Mouse (Mus musculus) hindlimb bud, embryonic 11.5 days (tissue): ENCODE measurements at regions not wholly inside any gene's neighbourhood (a gene's known extent, or its start where the extent isn't known, plus 50 kb on each side); places are given as distances from the start of the nearest gene placed in this dataset.
A peak's percentile ranks its signal among the peaks of the same experiment; 100 is the strongest.
"Not testable (repeated sequence)": the region's sequence is repeated elsewhere in the genome, so short reads cannot be mapped to it uniquely, and the experiment has no call there.

Source experiments
- DNase-seq: peaks from one replicate; pipeline ENCODE4 v3.0.0-alpha.2; 2012; ENCODE audit warnings: low read depth, low spot score; ENCODE audit errors: extremely low spot score

DNA sequence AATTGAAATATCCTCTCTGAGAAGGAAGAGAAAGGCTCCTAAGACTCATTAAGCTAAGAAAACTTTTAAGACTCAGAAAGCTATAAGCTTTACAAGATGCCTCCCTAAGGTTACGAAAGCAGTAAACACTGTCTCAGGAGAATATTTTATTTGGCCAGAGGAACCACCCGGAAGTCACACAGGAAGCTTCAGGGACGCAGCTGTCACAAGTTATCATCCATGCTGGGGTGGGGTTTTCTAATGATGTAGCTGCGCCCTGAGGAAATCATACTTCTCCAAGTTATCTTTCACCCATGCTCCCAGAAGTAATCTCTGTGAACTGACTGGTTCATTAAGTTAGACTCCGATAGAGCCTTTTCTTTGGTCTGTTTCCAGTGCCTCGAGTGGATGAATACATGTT is 102.0 kb upstream of the Fam78b start:
- DNase-seq = no peak

GRCm38 (mm10) chr1:166900028-166900427 is 101.2 kb upstream of the Fam78b start:
- no peak for DNase-seq

DNA sequence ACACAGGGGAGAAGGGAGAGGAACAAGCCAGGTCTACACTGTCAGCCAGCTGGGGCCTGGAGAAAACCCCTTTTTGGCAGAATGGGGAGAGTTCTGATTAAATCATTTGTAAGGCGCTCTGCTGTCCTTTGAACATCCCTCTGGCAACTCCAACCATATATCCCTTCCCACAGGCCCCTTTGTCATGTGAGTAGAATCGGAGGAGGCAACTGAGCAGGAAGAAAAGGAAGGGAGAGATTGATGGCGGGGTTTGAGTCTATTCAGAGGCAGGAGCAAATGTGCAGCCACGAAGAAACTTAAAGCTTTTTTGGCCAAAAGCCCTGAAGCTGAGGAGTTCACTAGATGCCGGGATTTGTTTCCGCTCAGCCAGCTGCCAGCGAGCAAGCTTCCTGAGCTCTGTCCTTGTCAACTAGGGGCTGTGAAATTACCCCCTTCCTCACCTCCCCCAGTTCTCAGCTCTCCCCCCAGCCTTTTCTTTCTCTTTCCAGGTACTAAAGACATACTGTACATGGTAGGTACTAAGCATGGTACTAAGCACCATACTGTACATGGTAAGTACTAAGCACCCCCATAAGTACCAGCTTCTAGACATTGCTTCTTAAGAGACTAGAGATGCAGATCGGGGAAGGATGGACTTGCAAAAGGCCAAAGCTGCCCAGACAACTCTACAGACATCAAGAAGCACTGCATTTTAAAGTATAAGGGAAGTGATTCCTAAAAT is 100.6 kb upstream of the Fam78b start:
- no peak for DNase-seq

GRCm38 (mm10) chr1:166901574-166901973 is 99.6 kb upstream of the Fam78b start:
- no peak for DNase-seq

DNA sequence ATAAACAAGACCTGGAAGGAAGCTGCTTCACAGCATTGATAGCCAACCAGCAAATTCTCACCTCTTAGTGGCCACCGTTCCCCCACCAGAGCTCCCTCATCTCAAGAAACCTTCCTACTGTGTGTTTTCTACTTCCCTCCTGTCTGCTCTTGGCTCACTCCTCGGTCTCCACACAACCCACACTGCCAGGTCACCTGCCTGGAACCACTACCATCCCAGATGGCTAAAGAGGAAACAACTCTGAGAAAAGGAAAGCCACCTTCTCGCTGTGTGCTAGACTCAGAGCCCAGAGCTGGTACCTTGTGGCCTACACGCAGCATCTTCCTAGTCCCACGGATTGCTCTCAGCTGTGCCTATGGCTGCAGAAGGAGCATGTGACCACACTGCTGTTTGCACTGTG is 97.8 kb upstream of the Fam78b start:
- DNase-seq = no peak

DNA sequence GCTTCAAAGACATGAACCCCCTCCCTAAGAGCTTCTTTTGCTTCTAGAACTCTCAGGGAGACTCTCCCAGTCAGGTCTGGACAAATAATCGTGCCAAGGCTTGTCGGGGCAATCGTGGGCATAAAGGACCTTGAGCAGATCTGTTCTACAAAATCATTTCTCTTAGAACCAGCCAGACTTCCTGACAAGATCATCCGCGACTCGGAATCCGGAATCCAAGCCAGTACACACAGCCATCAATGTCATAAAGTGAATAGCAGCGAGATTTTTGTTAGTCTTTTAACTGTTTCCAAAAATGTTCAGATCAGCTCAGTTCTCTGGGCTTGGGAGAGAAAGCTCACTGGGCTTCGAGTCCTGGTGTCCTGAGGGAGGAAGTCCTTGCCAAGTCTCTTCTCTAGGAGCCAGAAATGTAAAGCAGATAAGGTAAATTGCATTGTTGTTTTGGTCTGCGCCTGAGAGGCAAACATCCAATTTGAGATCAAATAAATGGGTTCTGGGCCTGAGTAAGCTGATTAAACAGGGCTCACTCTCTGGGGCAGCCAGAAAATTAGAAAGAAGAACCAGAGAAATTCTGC is 92.9 kb upstream of the Fam78b start:
- DNase-seq = no peak

DNA sequence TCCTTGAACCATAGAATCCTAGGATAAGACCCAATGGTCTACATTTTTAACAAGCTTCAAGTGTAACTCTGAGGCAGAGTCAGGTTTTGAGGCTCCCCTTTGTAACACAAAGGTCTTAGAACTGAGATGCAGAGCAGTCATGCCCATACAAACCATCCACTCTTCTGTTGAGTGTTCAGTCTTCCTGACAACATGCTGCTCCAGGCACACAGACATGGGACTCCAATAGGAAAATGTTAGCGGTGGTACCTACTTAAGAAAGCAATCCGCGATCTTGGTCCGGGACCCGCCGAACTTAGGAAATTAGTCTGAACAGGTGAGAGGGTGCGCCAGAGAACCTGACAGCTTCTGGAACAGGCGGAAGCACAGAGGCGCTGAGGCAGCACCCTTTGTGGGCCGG is 89.0 kb upstream of the Fam78b start:
- DNase-seq = not testable (repeated sequence)

DNA sequence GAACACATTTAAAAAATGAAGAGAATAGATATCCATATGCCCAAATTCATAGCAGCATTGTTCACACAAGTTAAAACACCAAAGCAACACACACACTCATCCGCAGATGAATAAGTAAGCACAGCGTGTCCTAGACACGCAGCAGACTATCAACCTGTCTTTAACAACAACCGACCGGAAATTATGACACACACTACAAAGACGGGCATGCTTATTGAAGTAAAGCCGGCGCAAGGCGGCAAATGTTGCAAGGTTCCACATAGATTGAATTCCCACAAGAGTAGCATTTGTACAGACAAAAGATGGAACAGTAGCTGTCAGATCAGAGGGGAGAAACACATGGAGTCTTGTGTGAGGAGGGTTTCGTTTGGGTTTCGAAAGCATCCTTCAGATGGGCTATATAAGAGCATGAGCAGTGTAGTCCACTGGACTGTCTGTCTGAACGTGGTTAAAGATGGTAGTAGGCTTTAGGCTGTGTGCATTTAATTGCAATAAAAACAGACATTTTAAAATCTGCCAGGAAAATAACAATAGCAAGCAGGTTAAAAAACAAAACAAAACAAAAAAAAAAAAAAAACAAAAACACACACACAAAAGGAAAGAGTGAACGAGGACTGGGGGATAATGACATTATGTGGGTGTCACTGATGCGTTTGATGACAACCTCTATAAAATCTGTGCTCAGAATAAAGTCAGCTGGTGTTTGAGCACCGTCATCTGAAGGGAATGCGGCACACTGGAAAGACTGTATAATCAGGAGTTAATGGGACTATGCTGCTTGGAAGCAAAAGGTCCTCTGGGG is 78.1 kb upstream of the Fam78b start:
- DNase-seq = no peak

- no peak for DNase-seq
Observed at GRCm38 (mm10) chr1:166923713-166923975, 77.6 kb upstream of the Fam78b start.

DNA sequence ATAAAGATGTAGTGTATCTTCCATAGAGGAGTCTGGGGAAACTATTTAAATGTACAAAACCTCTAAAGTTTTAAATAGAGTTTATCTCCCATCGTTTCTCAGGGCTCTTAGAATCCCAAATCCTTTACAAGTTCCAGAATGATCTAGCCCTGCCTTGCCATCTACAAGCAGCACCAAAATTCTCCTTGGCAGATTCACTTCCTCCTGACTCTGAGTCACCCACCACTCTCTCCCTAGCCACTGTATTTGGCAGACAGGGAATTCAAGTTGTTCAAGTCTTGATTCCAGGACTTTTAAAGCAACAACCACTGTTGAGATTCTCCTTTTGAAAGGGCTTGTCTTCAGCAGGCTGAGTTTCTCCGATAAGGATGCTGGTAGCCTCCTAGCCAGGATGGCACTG is 77.1 kb upstream of the Fam78b start:
- DNase-seq = no peak

DNA sequence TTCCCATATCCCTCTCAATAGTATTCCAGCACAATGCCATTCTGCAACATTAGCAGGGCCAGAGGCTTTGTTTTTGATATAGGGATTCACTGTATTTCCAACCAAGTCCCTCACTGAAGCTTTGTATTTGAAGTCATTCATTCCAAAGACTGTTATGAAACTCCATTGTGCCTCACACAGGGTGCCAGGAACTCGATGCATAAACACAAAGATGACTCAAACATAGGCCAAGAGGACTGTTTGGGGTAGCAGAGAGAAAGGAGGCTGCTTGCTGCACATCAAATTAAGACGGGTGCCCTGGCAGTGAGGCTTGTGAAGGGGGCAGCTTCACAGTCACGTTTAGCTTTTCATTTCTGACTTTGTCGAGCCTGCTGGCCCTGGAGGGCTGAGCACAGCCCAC is 75.1 kb upstream of the Fam78b start:
- no peak for DNase-seq

DNA sequence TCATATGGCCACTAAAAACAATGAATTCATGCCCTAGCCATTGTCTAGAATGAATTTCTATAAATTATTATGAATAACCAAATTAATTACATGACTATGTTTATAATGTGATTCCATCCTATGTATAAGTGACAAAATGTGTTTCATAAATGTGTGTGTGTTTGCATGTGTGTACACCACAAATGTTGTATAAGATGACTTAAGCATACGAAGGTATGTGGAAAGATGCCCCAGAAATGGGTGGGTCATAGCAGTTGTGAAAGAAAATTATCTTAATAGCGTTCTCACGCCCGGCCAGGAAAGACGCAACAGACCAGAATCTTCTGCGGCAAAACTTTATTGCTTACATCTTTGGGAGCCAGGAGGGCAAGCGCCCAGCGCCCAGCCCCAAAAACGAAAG is 61.5 kb upstream of the Fam78b start:
- not testable (repeated sequence) for DNase-seq

- DNase-seq = not testable (repeated sequence)
Observed at GRCm38 (mm10) chr1:166940146-166941076, 60.8 kb upstream of the Fam78b start.

DNA sequence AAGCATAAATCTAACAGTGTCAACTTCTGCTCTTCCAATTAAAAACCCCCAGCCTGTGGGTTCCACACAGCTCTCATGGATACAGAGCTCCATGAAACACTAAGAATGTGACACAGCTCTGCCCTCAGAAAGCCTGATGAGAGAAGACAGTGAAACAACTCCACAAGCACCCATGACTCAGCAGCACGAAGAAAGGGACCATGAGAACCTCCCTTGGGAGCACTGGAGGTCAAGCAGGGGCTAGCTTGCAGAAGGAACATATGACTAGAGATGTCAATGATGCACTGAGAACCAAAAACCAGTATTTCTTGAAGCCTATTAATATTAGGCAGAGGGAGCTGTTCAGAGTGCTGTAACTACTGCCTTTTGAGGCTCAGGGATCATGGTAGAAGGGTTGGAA is 59.0 kb upstream of the Fam78b start:
- DNase-seq = no peak

DNA sequence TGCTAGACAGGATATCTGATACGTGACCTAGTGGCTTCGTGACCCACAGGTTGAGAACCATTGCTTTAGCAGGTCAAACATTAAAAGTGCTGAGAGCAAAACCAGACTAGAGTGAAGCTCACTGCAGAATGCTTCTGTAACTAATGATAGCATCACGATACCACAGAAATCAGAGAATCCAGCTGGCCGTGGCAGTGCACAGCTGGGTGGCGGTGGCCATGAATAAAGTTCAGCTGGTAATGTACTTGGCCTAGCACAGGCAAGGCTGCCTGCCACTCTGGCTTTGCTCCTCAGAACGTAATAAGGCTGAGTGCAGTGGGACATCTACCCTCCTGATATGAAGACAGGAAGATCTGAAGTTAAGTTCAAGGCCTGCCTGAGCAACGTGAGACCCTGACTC is 56.7 kb upstream of the Fam78b start:
- no peak for DNase-seq

GRCm38 (mm10) chr1:166947844-166948702 is 53.1 kb upstream of the Fam78b start:
- peak; percentile 8 for DNase-seq
